Mouse (Mus musculus): Measurements from ENCODE around the gene Becn1.

DNA sequence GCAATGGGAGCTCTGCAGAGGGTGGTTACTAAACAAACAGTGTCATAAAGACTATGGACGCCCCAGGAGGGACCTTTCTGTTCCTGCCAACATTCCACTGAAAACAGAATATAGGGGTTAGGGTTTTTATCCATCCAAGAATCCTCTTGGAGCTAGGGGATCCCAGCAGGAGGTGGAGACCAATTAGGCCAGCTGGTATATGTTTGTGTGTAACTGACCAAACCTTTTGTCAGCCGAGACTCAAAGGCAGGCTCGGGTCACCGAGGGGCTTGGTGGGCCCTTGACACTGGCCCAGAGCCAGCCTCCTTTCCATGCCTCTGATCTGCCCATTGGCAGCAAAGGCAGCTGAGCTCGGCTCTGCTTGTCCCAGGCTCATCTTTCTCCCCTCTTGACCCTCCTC lies 19.2 kb downstream of the Becn1 start:
- TF ChIP-seq CTCF (IDR thresholded peaks at IDR 0.05; ENCODE audit: low read depth): no peak
- no peak for TF ChIP-seq EP300 (IDR thresholded peaks at IDR 0.05; ENCODE audit: low read depth)
